Mouse (Mus musculus) brain, embryonic 14.5 days (tissue): ENCODE measurements around the gene Gpm6a.

Experiments used
- CTCF ChIP-seq: fragments of 200-500 bp; IDR thresholded peaks from 2 replicates; pipeline ENCODE4 v1.5.1; 2012; ENCODE audit warnings: inconsistent platforms, mild to moderate bottlenecking, moderate library complexity, borderline replicate concordance; ENCODE audit not compliant: insufficient read depth, insufficient read length; ENCODE audit errors: extremely low read depth
- POLR2A ChIP-seq: fragments of 200-500 bp; IDR thresholded peaks from 2 replicates; pipeline ENCODE4 v1.6.1; 2012; ENCODE audit warnings: mild to moderate bottlenecking, inconsistent platforms, borderline replicate concordance; ENCODE audit not compliant: poor library complexity, insufficient read depth, insufficient read length, severe bottlenecking; ENCODE audit errors: extremely low read depth

GRCm38 (mm10) chr8:55012228-55012627, 57.6 kb downstream of the Gpm6a start:
- TF ChIP-seq CTCF, result no peak
- no peak for TF ChIP-seq POLR2A
